Mouse (Mus musculus) kidney, embryonic 14.5 days (tissue): ENCODE results near the gene Rere. TPM values are rescaled to one million over a fixed set of nuclear protein-coding genes. Genes with fewer than 3 reads are reported as not detected.
A peak's percentile ranks its signal among the peaks of the same experiment; 100 is the strongest.
"Not testable (repeated sequence)": the region's sequence is repeated elsewhere in the genome, so short reads cannot be mapped to it uniquely, and the experiment has no call there.

ENCODE experiments used
- ATAC-seq: fragments of 200-750 bp; cut with Nextera tagmentation; 2 replicates; pipeline ENCODE4 v1.8.0; 2017; ENCODE audit warnings: moderate number of reproducible peaks, mild to moderate bottlenecking, moderate TSS enrichment, moderate library complexity; ENCODE audit not compliant: low FRiP score, low TSS enrichment
- H3K27ac ChIP-seq: fragments of 300-500 bp; sonication (generic); 2 replicates; pipeline ENCODE4 v1.5.1; 2014; ENCODE audit warnings: low read depth, mild to moderate bottlenecking, low read length, moderate library complexity, mixed read lengths
- H3K27me3 ChIP-seq: fragments of 300-500 bp; sonication (generic); 2 replicates; pipeline ENCODE4 v1.6.1; 2014; ENCODE audit warnings: mild to moderate bottlenecking, low read length; ENCODE audit not compliant: control insufficient read depth, insufficient read depth
- H3K36me3 ChIP-seq: fragments of 300-500 bp; sonication (generic); 2 replicates; pipeline ENCODE4 v1.6.1; 2014; ENCODE audit warnings: low read length, mixed read lengths; ENCODE audit not compliant: control insufficient read depth, insufficient read depth
- H3K4me1 ChIP-seq: fragments of 300-500 bp; sonication (generic); 2 replicates; pipeline ENCODE4 v1.6.1; 2014; ENCODE audit warnings: low read length, mixed read lengths; ENCODE audit not compliant: control insufficient read depth, insufficient read depth
- H3K4me2 ChIP-seq: fragments of 300-500 bp; sonication (generic); replicated peaks from 2 replicates; pipeline ENCODE4 v1.6.1; 2014; ENCODE audit warnings: low read depth, mild to moderate bottlenecking, low read length
- H3K4me3 ChIP-seq: fragments of 300-500 bp; sonication (generic); 2 replicates; pipeline ENCODE4 v1.5.1; 2014; ENCODE audit warnings: mild to moderate bottlenecking, low read length
- H3K9ac ChIP-seq: fragments of 300-500 bp; sonication (generic); 2 replicates; pipeline ENCODE4 v1.6.1; 2014; ENCODE audit warnings: low read depth, mild to moderate bottlenecking, low read length, moderate library complexity
- H3K9me3 ChIP-seq: fragments of 300-500 bp; sonication (generic); 2 replicates; pipeline ENCODE4 v1.6.1; 2016; ENCODE audit warnings: low read length; ENCODE audit not compliant: control insufficient read depth
- WGBS: fragments of 180-500 bp; shearing (Covaris S2); extraction: QIAGEN DNeasy Blood & Tissue Kit; methylation state at CpG from one replicate; pipeline ENCODE4 v1.1.7; 2014; 5-methylcytosine and 5-hydroxymethylcytosine counted together
- polyA plus RNA-seq: library from polyadenylated mRNA; unstranded; fragments of >200 nt; fragmentation: Nextera tagmentation; extraction: Ambion mirVana; gene quantifications from 2 replicates; pipeline ENCODE4 v1.2.1, GENCODE M21; 2014

Rere gene
- polyA plus RNA-seq, 1 experiment from 2014 or later = 49.9 TPM

- ATAC-seq = peak; percentile 97
- Histone ChIP-seq H3K36me3 (0 out of 2 replicates have a peak, but pooled peaks cover 4% of the 10 kb centered on the region), H3K4me3 (peak overlapping the region; percentile 32), H3K4me2 (peak overlapping the region; percentile 43), H3K9me3 (no peaks in the 10 kb centered on the region), H3K9ac (peak overlapping the region; percentile 19; the same call in 1 of the 2 replicates), H3K27ac (peak overlapping the region; percentile 53), H3K4me1 (peaks cover 20% of the 10 kb centered on the region), H3K27me3 (no peaks in the 10 kb centered on the region)
- WGBS = 18% methylated on average over 12 of the region's 12 CpGs
These were observed 206.8 kb downstream of the Rere start for GRCm38 (mm10) chr4:150488096-150488748.

- Histone ChIP-seq H3K4me1 (peaks cover 20% of the 10 kb centered on the region), H3K4me2 (peak overlapping the region; percentile 43), H3K9me3 (no peaks in the 10 kb centered on the region), H3K9ac (peak overlapping the region; percentile 19; the same call in 1 of the 2 replicates), H3K27ac (peak overlapping the region; percentile 53), H3K36me3 (0 out of 2 replicates have a peak, but pooled peaks cover 4% of the 10 kb centered on the region), H3K27me3 (no peaks in the 10 kb centered on the region), H3K4me3 (peak overlapping the region; percentile 32)
- WGBS = 49% methylated on average over 4 of the region's 4 CpGs
- ATAC-seq = no peak
These were observed 207.3 kb downstream of the Rere start for GRCm38 (mm10) chr4:150488767-150489166.

GRCm38 (mm10) chr4:150490050-150490449, 208.6 kb downstream of the Rere start:
- peaks cover 2% of the 10 kb centered on the region; the same call in 1 of the 2 replicates for H3K36me3 ChIP-seq
- WGBS = 89% methylated on average over 6 of the region's 6 CpGs

GRCm38 (mm10) chr4:150491710-150492109, 210.3 kb downstream of the Rere start:
- ATAC-seq = no peak
- Histone ChIP-seq H3K9ac (no peak overlapping the region), H3K4me2 (no peak overlapping the region), H3K4me1 (peaks cover 20% of the 10 kb centered on the region), H3K9me3 (no peaks in the 10 kb centered on the region), H3K36me3 (no peaks in the 10 kb centered on the region; the same call in 1 of the 2 replicates), H3K27me3 (no peaks in the 10 kb centered on the region), H3K27ac (no peak overlapping the region), H3K4me3 (no peak overlapping the region)
- WGBS = 92% methylated on average over 4 of the region's 4 CpGs

More at GRCm38 (mm10) chr4:150490050-150490449, 208.6 kb downstream of the Rere start:
- no peaks in the 10 kb centered on the region for H3K9me3 ChIP-seq
- H3K4me1 ChIP-seq = peaks cover 20% of the 10 kb centered on the region
- H3K4me2 ChIP-seq = no peak overlapping the region
- ATAC-seq = no peak
- no peak overlapping the region for H3K9ac ChIP-seq
- H3K4me3 ChIP-seq = no peak overlapping the region
- no peaks in the 10 kb centered on the region for H3K27me3 ChIP-seq
- no peak overlapping the region for H3K27ac ChIP-seq

GRCm38 (mm10) chr4:150493258-150493937, 212.0 kb downstream of the Rere start:
- H3K27ac ChIP-seq = no peak overlapping the region; the same call in 1 of the 2 replicates
- ATAC-seq = no peak
- no peak overlapping the region for H3K4me3 ChIP-seq
- peaks cover 6% of the 10 kb centered on the region for H3K4me1 ChIP-seq
- WGBS = 66% methylated on average over 7 of the region's 7 CpGs
- H3K9me3 ChIP-seq = no peaks in the 10 kb centered on the region
- no peak overlapping the region for H3K9ac ChIP-seq
- no peak overlapping the region for H3K4me2 ChIP-seq
- H3K27me3 ChIP-seq = no peaks in the 10 kb centered on the region
- no peaks in the 10 kb centered on the region; the same call in 1 of the 2 replicates for H3K36me3 ChIP-seq

GRCm38 (mm10) chr4:150493938-150494330, 212.5 kb downstream of the Rere start:
- H3K27me3 ChIP-seq, H3K4me1 ChIP-seq, H3K9me3 ChIP-seq, H3K9ac ChIP-seq, H3K4me3 ChIP-seq, H3K36me3 ChIP-seq, ATAC-seq, H3K4me2 ChIP-seq, H3K27ac ChIP-seq: not testable (repeated sequence)
- WGBS = 88% methylated on average over 2 of the region's 5 CpGs

- Histone ChIP-seq H3K36me3 (peaks cover 3% of the 10 kb centered on the region; the same call in 1 of the 2 replicates), H3K27ac (no peak overlapping the region), H3K9ac (no peak overlapping the region), H3K27me3 (no peaks in the 10 kb centered on the region), H3K4me2 (no peak overlapping the region), H3K4me3 (no peak overlapping the region), H3K9me3 (no peaks in the 10 kb centered on the region), H3K4me1 (no peaks in the 10 kb centered on the region)
- WGBS = 85% methylated on average over 2 of the region's 2 CpGs
- ATAC-seq = no peak
These were observed 214.1 kb downstream of the Rere start for GRCm38 (mm10) chr4:150495568-150495967.

GRCm38 (mm10) chr4:150504304-150505021, 223.0 kb downstream of the Rere start:
- Histone ChIP-seq H3K27me3 (no peaks in the 10 kb centered on the region), H3K9me3 (no peaks in the 10 kb centered on the region), H3K36me3 (peaks cover 28% of the 10 kb centered on the region), H3K9ac (no peak overlapping the region), H3K4me2 (no peak overlapping the region), H3K27ac (no peak overlapping the region), H3K4me3 (no peak overlapping the region), H3K4me1 (no peaks in the 10 kb centered on the region)
- 96% methylated on average over 11 of the region's 11 CpGs for WGBS
- ATAC-seq = no peak
